Mouse (Mus musculus): ENCODE measurements around the gene Gcgr. TPM values are rescaled to one million over a fixed set of nuclear protein-coding genes. Genes with fewer than 3 reads are reported as not detected.

Gene Gcgr
- polyA plus RNA-seq (2021; fragmentation: Nextera tagmentation): 0.06 TPM in 1 of 2 replicates, not detected in the other
- long read RNA-seq, experiment 1: 0 reads
- long read RNA-seq, experiment 2: 0 reads

DNA sequence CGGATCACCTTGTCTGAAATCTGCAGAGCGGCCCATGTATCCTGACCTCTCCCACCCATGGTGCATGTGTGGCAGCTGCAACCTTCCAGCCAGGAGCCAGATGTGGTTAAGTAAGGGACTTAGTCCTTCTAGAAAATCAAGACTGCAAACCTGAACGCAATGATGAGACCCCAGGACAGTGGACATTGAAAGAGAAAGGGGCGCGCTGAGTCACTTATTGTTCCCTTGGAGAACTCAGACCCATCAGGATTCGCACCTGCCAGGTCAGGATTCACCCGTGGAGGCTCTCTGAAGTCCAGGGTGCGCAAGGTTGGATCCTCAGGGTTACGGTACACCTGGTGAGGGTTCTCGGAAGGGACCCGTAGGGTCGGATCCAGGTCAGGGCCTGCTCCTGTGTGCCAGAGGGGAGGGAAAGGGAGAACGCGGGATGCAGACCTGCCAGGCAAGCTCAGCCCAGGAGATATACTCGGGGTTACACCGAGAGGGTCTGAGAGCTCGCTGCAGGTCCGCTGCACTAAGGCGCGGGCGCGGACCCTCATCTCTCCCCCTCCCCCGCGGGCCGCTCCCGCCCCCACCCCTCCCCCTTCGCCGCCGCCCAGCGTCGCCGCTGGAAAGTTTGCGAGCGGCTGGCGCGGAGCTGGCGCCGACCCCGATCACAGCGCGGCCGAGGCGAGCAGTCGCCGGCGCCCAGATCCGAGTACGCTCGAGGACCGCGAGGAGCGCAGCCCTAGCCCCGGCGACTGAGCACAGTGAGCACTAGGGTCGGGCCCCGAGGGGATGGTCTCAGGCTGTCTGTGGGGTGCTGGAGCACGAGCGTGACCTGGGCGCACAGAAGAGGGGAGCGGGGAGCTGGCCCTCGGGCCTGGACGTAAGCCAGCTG lies at the start of gene Gcgr:
Gene Gcgr, plus strand, starts transcription at position 615 of the 880 bp plus-strand sequence.

DNA sequence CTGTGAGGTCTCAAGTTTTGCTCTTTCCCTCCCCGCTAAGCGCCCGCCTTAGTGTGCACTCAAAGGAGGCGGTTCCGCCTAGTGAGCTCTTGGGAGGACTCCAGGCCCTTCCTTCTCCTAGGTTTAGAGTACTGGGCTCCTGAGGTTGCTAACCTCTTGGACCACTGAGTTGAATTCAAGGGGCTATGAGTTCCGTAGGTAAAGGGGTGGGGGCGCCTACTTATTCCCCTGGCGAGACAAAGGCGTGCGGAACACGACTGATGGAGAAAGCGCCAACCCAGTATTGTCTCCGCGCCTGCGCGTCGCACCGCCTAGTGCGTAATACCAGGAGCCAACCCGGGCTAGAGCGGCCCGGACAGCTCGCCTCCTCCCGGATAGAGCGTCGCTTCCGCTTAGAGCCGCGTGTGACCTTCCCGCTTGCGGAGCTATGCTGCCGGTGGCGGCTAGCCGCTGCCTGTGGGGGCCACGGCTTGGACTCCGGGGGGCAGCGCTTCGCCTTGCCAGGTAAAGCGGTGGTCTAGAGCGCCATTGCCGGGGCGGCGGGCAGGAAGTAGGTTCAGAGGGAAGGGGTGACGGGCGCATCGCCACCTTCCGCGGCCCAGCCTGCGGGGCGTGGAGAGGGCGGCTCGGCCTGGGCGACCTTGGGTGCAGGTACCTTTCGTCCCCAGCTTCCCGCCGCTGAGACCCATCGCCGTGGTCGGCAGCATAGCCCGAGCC lies 46.1 kb upstream of the Gcgr start, which contains the start of gene Mrpl12:
Gene Mrpl12, plus strand, starts transcription at position 349 of the 717 bp plus-strand sequence.

DNA sequence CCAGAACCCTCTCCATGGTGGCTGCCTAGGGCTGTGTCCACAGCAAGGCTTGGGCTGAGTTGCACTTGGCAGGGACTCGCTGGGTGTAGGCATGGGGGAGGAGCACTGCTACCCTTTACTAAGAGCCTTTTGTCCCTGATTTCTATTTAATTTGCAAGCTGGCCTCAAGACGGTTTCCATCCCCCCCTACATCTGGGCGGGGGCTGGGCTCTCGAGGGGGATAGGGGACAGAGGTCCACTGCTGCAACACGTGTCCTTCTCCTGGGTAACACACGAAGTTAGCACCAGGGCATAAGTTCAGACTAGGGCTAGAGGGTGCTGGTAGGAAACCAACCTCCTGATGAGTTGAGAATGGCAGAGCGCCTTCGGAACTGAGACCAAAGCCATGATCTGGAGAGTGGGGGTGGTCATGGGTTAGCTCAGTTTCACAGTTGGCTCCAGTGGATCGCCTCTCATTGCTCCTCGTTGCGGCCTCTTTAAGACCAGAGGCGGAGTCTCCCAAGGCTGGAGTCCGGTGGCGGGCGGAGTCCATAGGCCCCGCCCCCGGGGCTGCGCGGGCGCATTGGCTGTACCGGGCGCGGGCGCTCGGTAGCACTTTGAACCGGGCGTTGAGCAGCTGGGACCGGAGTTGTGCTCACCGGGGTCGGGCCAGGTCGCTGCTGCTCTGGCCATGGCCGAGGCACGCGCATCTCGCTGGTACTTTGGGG lies 39.0 kb upstream of the Gcgr start, which contains the start of gene Slc25a10:
Gene Slc25a10, plus strand, starts transcription at position 524 of the 707 bp plus-strand sequence.

DNA sequence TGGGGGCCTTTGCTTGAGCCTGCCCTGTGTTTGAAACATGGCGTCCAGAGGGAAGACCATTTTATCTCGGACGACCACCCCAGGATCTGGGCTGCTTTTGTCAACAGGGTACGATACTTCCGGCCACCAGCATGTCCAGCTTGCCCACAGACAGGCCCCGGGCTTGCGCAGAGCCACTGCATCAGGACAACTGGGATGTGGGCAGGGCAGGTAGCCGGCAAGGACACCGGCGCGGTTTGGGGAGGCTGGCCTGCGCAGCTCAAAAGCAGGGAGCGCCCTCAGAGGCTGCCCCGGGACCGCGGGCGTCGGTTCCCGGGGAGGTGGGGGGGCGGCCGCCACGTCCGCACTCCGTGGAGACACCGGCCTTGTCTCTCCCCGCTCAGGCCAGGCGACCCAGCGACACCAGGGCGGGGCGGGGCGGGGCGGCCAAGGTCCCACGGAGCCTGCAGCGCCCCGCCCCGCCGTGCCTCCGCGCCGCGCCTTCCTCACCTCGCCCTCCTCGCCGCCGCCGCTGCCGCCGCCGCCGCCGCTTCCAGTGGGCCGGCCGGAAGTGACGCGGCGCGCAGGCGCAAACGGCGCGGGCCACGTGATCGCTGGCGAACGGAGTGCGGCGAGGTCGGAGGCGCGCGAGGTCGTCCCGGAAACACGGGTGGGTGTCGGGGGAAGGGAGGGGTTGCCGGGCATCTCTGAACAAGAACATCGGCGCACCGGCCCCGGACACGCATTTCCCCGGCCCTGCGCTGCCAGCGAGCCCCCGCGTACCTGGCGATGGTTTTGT lies 18.9 kb downstream of the Gcgr start, which contains the start of gene Mcrip1:
Gene Mcrip1, minus strand, starts transcription at position 560 of the 778 bp plus-strand sequence.

DNA sequence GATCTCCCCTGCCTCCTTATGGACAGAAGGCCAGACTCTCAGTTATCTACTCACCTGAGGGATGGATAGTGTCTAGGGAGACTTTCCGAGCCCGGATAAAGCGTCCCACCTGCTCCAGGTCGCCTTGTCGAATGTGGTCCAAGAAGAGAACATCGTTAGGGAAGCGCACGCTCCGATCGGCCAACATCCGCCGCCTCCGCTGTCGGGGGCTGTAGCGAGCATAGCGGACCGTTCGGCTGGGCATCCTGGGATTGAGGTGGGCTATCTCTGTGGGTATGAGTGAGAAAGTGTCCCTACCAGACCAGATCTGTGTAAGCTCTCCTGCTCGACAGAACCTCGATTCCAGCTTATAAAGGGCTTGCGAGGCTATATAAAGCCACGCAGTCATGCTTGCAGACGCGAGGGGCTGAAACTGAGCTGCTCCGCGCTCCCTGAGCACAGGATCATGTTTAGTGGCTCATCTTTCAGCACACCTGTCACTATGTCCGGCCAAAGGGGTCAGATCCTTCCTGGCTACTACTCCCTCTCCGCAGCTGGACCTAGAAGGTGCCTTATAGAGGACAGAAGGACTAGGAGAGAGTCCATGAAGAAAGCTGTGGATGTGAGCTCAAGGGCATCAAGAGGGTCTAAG lies 20.4 kb downstream of the Gcgr start, which contains the start of gene Ppp1r27:
Gene Ppp1r27, minus strand, starts transcription at position 323 of the 631 bp plus-strand sequence.

DNA sequence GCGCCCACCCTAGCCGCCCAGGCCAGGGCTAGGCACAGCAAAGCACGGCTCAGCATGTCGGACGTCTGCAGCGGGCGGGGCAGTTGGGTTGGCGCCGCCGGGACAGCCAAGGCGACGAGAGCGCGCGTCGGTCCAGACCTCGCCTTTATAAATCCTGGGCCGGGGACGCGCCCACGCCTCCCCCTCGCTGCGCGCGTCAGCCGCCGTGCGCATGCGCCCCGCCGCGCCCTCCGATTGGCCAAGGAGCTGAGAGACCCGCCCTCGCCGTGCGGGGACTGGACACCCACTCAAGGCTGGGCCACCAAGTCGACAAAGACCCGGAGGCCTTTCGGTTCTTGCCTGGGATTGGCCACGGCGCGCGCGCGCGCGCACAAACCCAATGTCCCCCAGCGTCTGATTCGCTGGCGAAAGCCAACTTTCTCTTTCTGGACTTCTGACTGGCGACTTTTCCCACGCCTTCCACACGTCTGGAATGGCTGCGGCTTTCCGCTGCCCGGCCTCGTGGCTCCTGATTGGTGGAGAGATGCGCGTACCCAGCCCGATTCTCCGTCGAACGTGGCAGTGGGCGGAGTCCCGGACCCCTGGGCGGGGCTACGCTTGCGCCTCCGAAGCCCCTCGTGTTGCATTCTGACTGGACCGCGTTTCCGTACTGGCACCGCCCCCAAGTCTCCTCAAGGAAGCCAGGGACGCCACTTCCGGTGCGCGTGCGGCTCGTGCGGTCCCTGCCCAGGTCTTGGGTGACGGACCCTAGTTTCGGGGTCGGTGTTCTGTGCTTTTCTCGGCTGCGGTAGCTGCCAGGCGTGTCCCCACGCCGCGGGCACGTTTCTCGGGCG lies 42.5 kb downstream of the Gcgr start, which contains the start of gene P4hb:
Gene P4hb, minus strand, starts transcription at position 502 of the 833 bp plus-strand sequence.

DNA sequence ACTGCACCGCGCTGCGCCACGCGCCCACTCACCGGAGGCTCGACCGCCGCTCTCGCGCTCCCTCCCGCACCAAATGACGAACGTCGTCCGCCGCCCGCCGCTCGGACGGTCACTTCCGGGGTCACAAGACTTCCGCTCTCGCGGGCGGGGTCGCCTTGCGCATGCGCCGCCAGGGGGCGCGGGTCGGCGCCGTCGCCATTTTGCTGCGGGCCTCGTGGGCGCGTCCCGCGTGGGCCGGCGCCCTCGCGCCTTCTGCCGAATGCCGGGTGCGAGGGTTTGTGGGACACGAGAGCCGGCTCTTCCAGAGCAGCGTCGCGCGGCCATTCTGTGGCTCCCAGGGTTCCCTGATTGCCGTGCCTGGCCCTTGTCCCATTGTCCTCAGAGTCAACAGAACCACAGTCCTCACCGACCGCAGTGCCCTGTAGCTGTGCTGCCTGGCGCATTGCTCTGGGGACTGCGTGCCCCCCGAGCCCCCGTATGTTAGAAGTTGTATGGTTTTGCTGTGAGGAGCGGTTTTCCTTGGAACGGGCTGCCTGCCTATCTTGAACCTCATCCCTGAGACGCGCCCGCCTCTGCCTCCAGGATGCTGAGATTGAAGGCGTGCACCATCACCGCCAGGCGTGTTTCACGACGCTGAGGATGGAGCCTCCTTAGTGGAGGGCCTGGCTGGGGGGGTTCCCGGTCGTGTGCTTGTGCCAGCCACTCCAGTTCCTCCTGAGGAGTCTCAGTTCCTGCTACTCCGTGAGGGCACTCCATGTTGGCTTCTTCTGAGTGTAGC lies 51.2 kb downstream of the Gcgr start, which contains the start of gene Arhgdia:
Gene Arhgdia, minus strand, starts transcription at position 135 of the 778 bp plus-strand sequence.

Other genes starting within 250 kb of the Gcgr start
- 2,332 and 2,802 TPM in 2 replicates for gene Actg1, start 182.2 kb upstream of the Gcgr start, polyA plus RNA-seq (2021; fragmentation: Nextera tagmentation)
- gene Fscn2, start 169.2 kb upstream of the Gcgr start, polyA plus RNA-seq (2021; fragmentation: Nextera tagmentation): 1.6 TPM in 2 replicates
- gene Faap100, start 151.9 kb upstream of the Gcgr start, polyA plus RNA-seq (2021; fragmentation: Nextera tagmentation): 8.4 and 9.4 TPM in 2 replicates
- 5.8 and 6.1 TPM in 2 replicates for gene Nploc4, start 93.0 kb upstream of the Gcgr start, polyA plus RNA-seq (2021; fragmentation: Nextera tagmentation)
- 0.21 TPM in 1 of 2 replicates, not detected in the other for gene Tspan10, start 88.1 kb upstream of the Gcgr start, polyA plus RNA-seq (2021; fragmentation: Nextera tagmentation)
- gene Pde6g, start 77.2 kb upstream of the Gcgr start, polyA plus RNA-seq (2021; fragmentation: Nextera tagmentation): 0.58 and 1.0 TPM in 2 replicates
- 31.7 and 34.6 TPM in 2 replicates for gene Oxld1, start 72.6 kb upstream of the Gcgr start, polyA plus RNA-seq (2021; fragmentation: Nextera tagmentation)
- gene Ccdc137, start 72.6 kb upstream of the Gcgr start, polyA plus RNA-seq (2021; fragmentation: Nextera tagmentation): 29.5 and 39.5 TPM in 2 replicates
- gene Arl16, start 63.1 kb upstream of the Gcgr start, polyA plus RNA-seq (2021; fragmentation: Nextera tagmentation): 87.8 and 95.3 TPM in 2 replicates
- gene Mrpl12, start 46.1 kb upstream of the Gcgr start, polyA plus RNA-seq (2021; fragmentation: Nextera tagmentation): 104 and 110 TPM in 2 replicates
- gene Slc25a10, start 38.9 kb upstream of the Gcgr start, polyA plus RNA-seq (2021; fragmentation: Nextera tagmentation): 13.3 and 13.5 TPM in 2 replicates
- 224 and 238 TPM in 2 replicates for gene Mcrip1, start 19.0 kb downstream of the Gcgr start, polyA plus RNA-seq (2021; fragmentation: Nextera tagmentation)
- not detected in 2 replicates for gene Ppp1r27, start 20.4 kb downstream of the Gcgr start, polyA plus RNA-seq (2021; fragmentation: Nextera tagmentation)
- gene P4hb, start 42.6 kb downstream of the Gcgr start, polyA plus RNA-seq (2021; fragmentation: Nextera tagmentation): 126 and 135 TPM in 2 replicates
- 199 and 207 TPM in 2 replicates for gene Arhgdia, start 50.9 kb downstream of the Gcgr start, polyA plus RNA-seq (2021; fragmentation: Nextera tagmentation)
- gene Alyref, start 67.7 kb downstream of the Gcgr start, polyA plus RNA-seq (2021; fragmentation: Nextera tagmentation): 8.1 and 9.0 TPM in 2 replicates
- 89.9 and 107 TPM in 2 replicates for gene Anapc11, start 67.7 kb downstream of the Gcgr start, polyA plus RNA-seq (2021; fragmentation: Nextera tagmentation)
- gene Npb, start 77.8 kb downstream of the Gcgr start, polyA plus RNA-seq (2021; fragmentation: Nextera tagmentation): 2.9 and 3.2 TPM in 2 replicates
- gene Pcyt2, start 87.2 kb downstream of the Gcgr start, polyA plus RNA-seq (2021; fragmentation: Nextera tagmentation): 107 and 110 TPM in 2 replicates
- 18.0 and 18.2 TPM in 2 replicates for gene Sirt7, start 94.5 kb downstream of the Gcgr start, polyA plus RNA-seq (2021; fragmentation: Nextera tagmentation)
- gene Mafg, start 102.9 kb downstream of the Gcgr start, polyA plus RNA-seq (2021; fragmentation: Nextera tagmentation): 12.7 and 13.4 TPM in 2 replicates
- 3.6 and 4.8 TPM in 2 replicates for gene Pycr1, start 113.1 kb downstream of the Gcgr start, polyA plus RNA-seq (2021; fragmentation: Nextera tagmentation)
- 3.6 and 4.0 TPM in 2 replicates for gene Myadml2, start 117.5 kb downstream of the Gcgr start, polyA plus RNA-seq (2021; fragmentation: Nextera tagmentation)
- gene Notum, start 130.5 kb downstream of the Gcgr start, polyA plus RNA-seq (2021; fragmentation: Nextera tagmentation): 0.49 and 1.1 TPM in 2 replicates
- 44.3 and 52.2 TPM in 2 replicates for gene Aspscr1, start 142.3 kb downstream of the Gcgr start, polyA plus RNA-seq (2021; fragmentation: Nextera tagmentation)
- 64.8 and 72.5 TPM in 2 replicates for gene Cenpx, start 183.0 kb downstream of the Gcgr start, polyA plus RNA-seq (2021; fragmentation: Nextera tagmentation)
- gene Lrrc45, start 183.2 kb downstream of the Gcgr start, polyA plus RNA-seq (2021; fragmentation: Nextera tagmentation): 5.4 and 6.0 TPM in 2 replicates
- gene Rac3, start 190.8 kb downstream of the Gcgr start, polyA plus RNA-seq (2021; fragmentation: Nextera tagmentation): 40.8 and 52.4 TPM in 2 replicates
- 31.5 TPM in 2 replicates for gene Dcxr, start 196.6 kb downstream of the Gcgr start, polyA plus RNA-seq (2021; fragmentation: Nextera tagmentation)
- 0.85 and 1.5 TPM in 2 replicates for gene Cbr2, start 201.4 kb downstream of the Gcgr start, polyA plus RNA-seq (2021; fragmentation: Nextera tagmentation)
- gene Hmga1b, start 232.1 kb downstream of the Gcgr start, polyA plus RNA-seq (2021; fragmentation: Nextera tagmentation): 0.48 and 1.6 TPM in 2 replicates

All from layer of hippocampus, adult 6 months (tissue).